Mouse (Mus musculus) liver, postnatal 0 days (tissue): ENCODE measurements around the gene Wwp2.

Experiments
- CTCF ChIP-seq: sonication (generic); IDR thresholded peaks from 2 replicates; pipeline ENCODE4 v1.5.1; 2016; ENCODE audit warnings: antibody characterized with exemption, low read depth
- EP300 ChIP-seq: IDR thresholded peaks from 2 replicates; pipeline ENCODE4 v1.6.1; 2016; ENCODE audit warnings: antibody characterized with exemption, low read depth, mild to moderate bottlenecking

- TF ChIP-seq CTCF: no peak
- no peak for TF ChIP-seq EP300
These were observed 124.8 kb downstream of the Wwp2 start for GRCm38 (mm10) chr8:107560820-107561536.
